Comparison of ENCODE assay signal across 22 mouse cellular contexts in the genomic region with DNA sequence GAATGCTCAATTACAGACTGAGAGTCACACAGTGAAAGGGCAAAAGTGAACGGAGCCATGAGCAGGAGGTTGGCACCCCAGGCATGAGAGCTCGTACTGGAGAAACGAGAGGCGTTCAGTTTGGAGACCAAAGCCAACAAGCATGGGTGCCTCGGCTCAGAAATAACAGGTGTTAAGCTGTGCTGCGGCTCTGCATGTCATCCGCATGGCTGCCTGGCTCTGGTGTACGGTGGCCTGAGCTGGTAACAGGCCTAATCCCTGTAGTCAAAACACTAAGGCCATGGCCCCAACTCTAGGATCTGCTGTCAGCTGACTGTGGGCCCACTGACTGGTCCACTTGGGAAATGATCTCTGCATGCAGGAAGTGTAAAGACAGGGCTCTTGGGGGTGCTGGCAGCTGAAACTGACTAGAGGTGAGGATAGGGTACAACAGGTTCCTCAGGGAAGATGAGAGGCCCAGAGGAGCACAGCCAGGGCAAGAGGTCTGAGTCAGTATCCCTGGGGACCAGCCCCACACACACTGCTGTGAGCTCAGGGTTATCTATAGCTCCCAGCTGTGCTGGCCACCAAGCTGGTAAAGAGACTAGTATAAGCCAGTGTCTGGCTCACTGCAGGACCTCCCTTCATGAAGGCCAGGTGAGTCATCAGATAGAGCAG. TPM values are rescaled to one million over a fixed set of nuclear protein-coding genes. Genes with fewer than 3 reads are reported as not detected.
DNase-seq lines count a peak whose midpoint lies in the region; ATAC-seq lines count a peak whose summit lies in the region.
"Had no signal": no experiment of that assay in that cellular context is flagged by ENCODE, and none has a peak within 500 bp of the region (broad histone marks: within the 10 kb centered on the region; RNA-seq: fewer than 3 reads in every experiment).

No protein-coding gene starts in this region.

- H3K4me3 ChIP-seq in forebrain, embryonic 13.5 days, result no peak overlapping the region
- H3K4me3 ChIP-seq: erythroblast, embryonic 14.5 days; heart, embryonic 15.5 days; hindbrain, embryonic 15.5 days; megakaryocyte, embryonic 14.5 days had no signal

- H3K9me3 ChIP-seq in forebrain, embryonic 13.5 days (replicated peaks), result no peaks in the 10 kb centered on the region
- H3K9me3 ChIP-seq: heart, embryonic 15.5 days; hindbrain, embryonic 15.5 days; megakaryocyte, embryonic 14.5 days had no signal

- H3K4me1 ChIP-seq in forebrain, embryonic 13.5 days, result no peaks in the 10 kb centered on the region
- H3K4me1 ChIP-seq: heart, embryonic 15.5 days; hindbrain, embryonic 15.5 days; megakaryocyte, embryonic 14.5 days had no signal

- DNase-seq in cerebellum, adult 9-10 months, result peak; percentile 33
- DNase-seq in cerebellum, adult 8-10 months, result no peak
- peak; percentile 80 for DNase-seq in 3T3-L1 (ENCODE audit: low read depth, low spot score)
- DNase-seq in cerebellum, postnatal 14 days, result peak; percentile 32 to 33
- DNase-seq in gastrocnemius, postnatal 36 days, result peak; percentile 40 to 58
- no peak for DNase-seq in liver
- DNase-seq in adrenal gland, postnatal 10 days, result no peak
- DNase-seq: adrenal gland, adult 8-10 months; heart, adult 11 months; kidney, adult 11 months; kidney, postnatal 25 days; layer of hippocampus, adult 9-11 months; lung, postnatal 10 days; thymus, postnatal 25 days had no signal

- no peak overlapping the region for H3K27ac ChIP-seq in forebrain, embryonic 13.5 days
- H3K27ac ChIP-seq: heart, embryonic 15.5 days; hindbrain, embryonic 15.5 days; liver, embryonic 14.5 days had no signal

- ATAC-seq in forebrain, embryonic 13.5 days, result no peak
- ATAC-seq: forebrain, embryonic 16.5 days had no signal

- 76% methylated on average over 8 of the region's 8 CpGs for WGBS in forebrain, embryonic 13.5 days

- no peak overlapping the region for H3K9ac ChIP-seq in forebrain, embryonic 13.5 days
- H3K9ac ChIP-seq: heart, embryonic 15.5 days; hindbrain, embryonic 15.5 days; liver, embryonic 14.5 days had no signal

- intact Hi-C loops in gastrocnemius, postnatal 36 days (cut with DNase I), result loop anchor here (5.0 kb wide), 1 partner anchor 37 kb away; a partner anchor contains a TSS

- no peaks in the 10 kb centered on the region for H3K27me3 ChIP-seq in forebrain, embryonic 13.5 days
- H3K27me3 ChIP-seq: heart, embryonic 15.5 days; hindbrain, embryonic 15.5 days had no signal

- no peak overlapping the region for H3K4me2 ChIP-seq in forebrain, embryonic 13.5 days
- H3K4me2 ChIP-seq: heart, embryonic 15.5 days; hindbrain, embryonic 15.5 days had no signal

- H3K36me3 ChIP-seq in forebrain, embryonic 13.5 days (ENCODE audit: poor library complexity, severe bottlenecking), result no peaks in the 10 kb centered on the region
- H3K36me3 ChIP-seq: G1E; heart, embryonic 15.5 days; hindbrain, embryonic 15.5 days had no signal

RNA-seq across cellular contexts. Expression of a gene that starts 35.6 kb away (rescaled TPM):
- 1 to 10 TPM; 3.7 to 4.3 TPM for total RNA-seq in gastrocnemius, postnatal 36 days (2021)
- total RNA-seq in adrenal gland, postnatal 10 days (2021), result 1 to 10 TPM; 4.4 to 4.6 TPM
- polyA plus RNA-seq in forebrain, embryonic 13.5 days (2015; fragmentation: Nextera tagmentation; extraction: Ambion mirVana), result 0.36 and 0.81 TPM in 2 replicates
- polyA plus RNA-seq: erythroblast, embryonic 14.5 days; G1E had no signal

Comparison
In these comparisons a context has a peak if more than half of its experiments do, and no peak if none do; other contexts are left out.
1. DNase-seq: peak in cerebellum, adult 9-10 months (single experiment), 3T3-L1 (single experiment), cerebellum, postnatal 14 days (2 of 2) and gastrocnemius, postnatal 36 days (2 of 2); none in cerebellum, adult 8-10 months (single experiment), liver (single experiment) and adrenal gland, postnatal 10 days (single experiment).